Mouse (Mus musculus) liver, embryonic 12.5 days (tissue): ENCODE data around the gene Efr3b. TPM values are rescaled to one million over a fixed set of nuclear protein-coding genes. Genes with fewer than 3 reads are reported as not detected.

ENCODE experiments used
- ATAC-seq: fragments of 200-750 bp; cut with Nextera tagmentation; 2 replicates; pipeline ENCODE4 v1.8.0; 2017; ENCODE audit warnings: moderate number of reproducible peaks, mild to moderate bottlenecking, moderate library complexity
- H3K27ac ChIP-seq: fragments of 300-500 bp; sonication (generic); 2 replicates; pipeline ENCODE4 v1.5.1; 2016; ENCODE audit warnings: mild to moderate bottlenecking
- H3K27me3 ChIP-seq: fragments of 300-500 bp; sonication (generic); replicated peaks from 2 replicates; pipeline ENCODE4 v1.6.1; 2016; ENCODE audit warnings: mild to moderate bottlenecking, moderate library complexity
- H3K36me3 ChIP-seq: fragments of 300-500 bp; sonication (generic); 2 replicates; pipeline ENCODE4 v1.6.1; 2016; ENCODE audit warnings: mild to moderate bottlenecking, moderate library complexity
- H3K4me1 ChIP-seq: fragments of 300-500 bp; sonication (generic); 2 replicates; pipeline ENCODE4 v1.6.1; 2016
- H3K4me2 ChIP-seq: fragments of 300-500 bp; sonication (generic); 2 replicates; pipeline ENCODE4 v1.6.1; 2016; ENCODE audit warnings: mild to moderate bottlenecking, moderate library complexity
- H3K4me3 ChIP-seq: fragments of 300-500 bp; sonication (generic); 2 replicates; pipeline ENCODE4 v1.5.1; 2016; ENCODE audit warnings: mild to moderate bottlenecking, moderate library complexity
- H3K9ac ChIP-seq: fragments of 300-500 bp; sonication (generic); 2 replicates; pipeline ENCODE4 v1.6.1; 2016; ENCODE audit warnings: mild to moderate bottlenecking, moderate library complexity
- H3K9me3 ChIP-seq: fragments of 300-500 bp; sonication (generic); replicated peaks from 2 replicates; pipeline ENCODE4 v1.6.1; 2016; ENCODE audit warnings: mild to moderate bottlenecking, moderate library complexity
- WGBS: fragments of 180-500 bp; shearing (Covaris S2); methylation state at CpG from one replicate; pipeline ENCODE4 v1.1.7; 2016; ENCODE audit not compliant: insufficient replicate concordance; 5-methylcytosine and 5-hydroxymethylcytosine counted together
- polyA plus RNA-seq: library from polyadenylated mRNA; unstranded; fragments of >200 nt; fragmentation: Nextera tagmentation; extraction: Ambion mirVana; gene quantifications from 2 replicates; pipeline ENCODE4 v1.2.1, GENCODE M21; 2016

Efr3b gene
- polyA plus RNA-seq, 1 experiment from 2014 or later: 0.41 TPM

DNA sequence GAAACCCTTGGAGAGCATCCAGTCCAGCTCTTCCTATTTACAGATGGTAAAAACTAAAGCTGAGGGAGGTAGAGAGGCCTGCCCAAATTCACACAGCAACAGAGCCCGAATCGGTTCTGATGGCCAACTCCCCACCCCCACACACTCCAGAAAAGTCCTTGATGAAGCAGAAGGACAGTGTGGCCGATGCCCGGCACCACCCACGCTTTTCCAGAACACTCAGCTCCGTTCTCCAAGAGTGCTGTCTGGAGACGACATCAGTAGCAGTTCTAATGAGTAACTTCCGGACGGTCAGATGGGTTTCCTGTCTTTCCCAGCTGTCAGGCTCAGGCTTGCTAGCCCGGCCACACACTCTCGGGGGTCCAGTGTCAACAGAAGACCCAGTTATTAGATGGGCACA lies 10.2 kb downstream of the Efr3b start:
- Histone ChIP-seq H3K36me3 (no peaks in the 10 kb centered on the region), H3K27ac (no peak overlapping the region), H3K9me3 (no peaks in the 10 kb centered on the region), H3K4me3 (no peak overlapping the region), H3K4me2 (no peak overlapping the region), H3K4me1 (no peaks in the 10 kb centered on the region), H3K27me3 (0 out of 2 replicates have a peak, but pooled peaks cover 4% of the 10 kb centered on the region), H3K9ac (no peak overlapping the region)
- 55% methylated on average over 11 of the region's 11 CpGs for WGBS
- ATAC-seq: no peak

DNA sequence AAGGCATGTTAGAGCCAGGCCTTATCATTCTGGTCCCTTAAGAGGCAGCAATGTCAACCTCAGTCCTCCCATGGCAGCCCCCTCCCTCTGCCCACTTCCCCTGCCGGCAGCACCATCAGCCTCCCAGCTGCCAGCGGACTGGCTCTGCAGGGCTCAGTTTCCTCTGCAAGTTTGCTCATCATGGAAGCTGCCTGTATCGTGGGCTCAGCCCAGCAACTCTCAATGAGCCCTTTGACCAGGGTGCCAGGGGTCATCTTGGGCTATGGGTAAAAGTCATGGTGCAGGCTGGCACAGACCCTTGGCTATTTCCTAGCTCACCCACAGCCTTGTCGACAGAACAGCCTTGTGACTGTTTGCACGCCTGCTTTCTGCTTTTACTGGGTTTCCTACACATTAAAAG lies 14.4 kb downstream of the Efr3b start:
- H3K4me1 ChIP-seq: no peaks in the 10 kb centered on the region
- H3K9me3 ChIP-seq: no peaks in the 10 kb centered on the region
- no peaks in the 10 kb centered on the region for H3K36me3 ChIP-seq
- ATAC-seq: no peak
- no peak overlapping the region for H3K27ac ChIP-seq
- H3K4me3 ChIP-seq: no peak overlapping the region
- no peak overlapping the region for H3K4me2 ChIP-seq
- no peak overlapping the region for H3K9ac ChIP-seq
- H3K27me3 ChIP-seq: 0 out of 2 replicates have a peak, but pooled peaks cover 4% of the 10 kb centered on the region
- WGBS: 48% methylated on average over 5 of the region's 5 CpGs

DNA sequence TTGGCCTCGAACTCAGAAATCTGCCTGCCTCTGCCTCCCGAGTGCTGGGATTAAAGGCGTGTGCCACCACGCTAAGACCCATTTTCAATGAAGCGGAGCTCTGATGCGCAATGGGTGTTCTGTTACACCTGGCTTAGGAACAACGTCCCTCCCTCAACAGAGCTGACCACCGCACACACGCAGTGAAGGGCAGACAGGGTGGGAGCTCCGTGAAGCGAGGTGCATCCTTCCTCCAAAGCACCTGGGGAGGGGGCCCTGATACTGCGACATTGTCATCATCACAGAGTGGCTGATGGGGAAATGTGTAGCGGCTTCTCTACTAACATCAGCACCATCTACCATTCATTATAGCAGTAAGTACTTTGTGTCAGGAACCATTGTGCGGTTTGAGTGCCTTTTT lies 15.2 kb downstream of the Efr3b start:
- Histone ChIP-seq H3K27ac (no peak overlapping the region), H3K36me3 (no peaks in the 10 kb centered on the region), H3K4me2 (no peak overlapping the region), H3K4me3 (no peak overlapping the region), H3K4me1 (no peaks in the 10 kb centered on the region), H3K27me3 (0 out of 2 replicates have a peak, but pooled peaks cover 4% of the 10 kb centered on the region), H3K9ac (no peak overlapping the region), H3K9me3 (no peaks in the 10 kb centered on the region)
- ATAC-seq: no peak
- WGBS: 79% methylated on average over 14 of the region's 14 CpGs

DNA sequence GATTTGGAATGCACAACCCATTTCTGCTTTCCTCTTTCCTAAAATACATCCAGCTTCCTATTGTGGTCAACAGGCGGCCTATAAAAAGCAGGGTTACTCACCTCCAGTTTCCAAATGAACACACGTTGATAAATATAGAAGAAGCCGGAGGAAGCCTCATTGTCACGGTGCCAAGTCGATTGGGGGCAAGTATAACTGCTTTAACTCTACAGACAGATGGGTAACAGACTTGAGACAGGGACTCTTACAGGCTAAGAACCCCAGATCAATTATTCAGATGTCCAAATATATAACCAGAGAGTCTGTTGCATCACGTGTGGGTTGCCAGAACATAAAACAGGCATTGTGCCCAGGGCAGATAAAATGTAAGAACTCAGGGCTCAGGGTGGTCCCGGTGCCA lies 15.9 kb downstream of the Efr3b start:
- no peak for ATAC-seq

DNA sequence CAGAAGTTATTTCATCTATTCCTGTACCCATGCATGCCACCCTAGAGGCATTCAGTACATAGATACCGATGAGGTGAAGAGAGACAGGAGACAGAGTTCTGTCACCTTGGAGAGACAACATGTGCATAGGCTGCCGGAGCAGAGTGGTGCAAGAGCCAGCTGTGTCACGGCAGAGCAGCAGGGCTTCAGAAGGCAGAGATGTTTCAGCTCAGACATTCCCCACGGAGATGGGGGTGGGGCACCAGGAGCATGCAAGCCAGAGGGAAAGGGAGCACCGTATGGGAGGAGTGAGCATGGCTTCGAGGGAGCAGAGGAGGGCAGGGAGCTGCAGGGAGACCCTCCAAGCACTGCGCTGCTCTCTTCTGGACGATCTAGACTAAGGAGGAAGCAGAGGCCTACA lies 18.2 kb downstream of the Efr3b start:
- whole genome bisulfite sequencing: 47% methylated on average over 8 of the region's 8 CpGs
- ATAC-seq: no peak

More for the DNA sequence above, 15.9 kb downstream of the Efr3b start:
- no peaks in the 10 kb centered on the region for H3K4me1 ChIP-seq
- H3K4me3 ChIP-seq: no peak overlapping the region
- no peaks in the 10 kb centered on the region for H3K9me3 ChIP-seq
- no peaks in the 10 kb centered on the region for H3K36me3 ChIP-seq
- WGBS: 45% methylated on average over 7 of the region's 7 CpGs
- no peak overlapping the region for H3K9ac ChIP-seq
- no peak overlapping the region for H3K4me2 ChIP-seq
- H3K27me3 ChIP-seq: 0 out of 2 replicates have a peak, but pooled peaks cover 4% of the 10 kb centered on the region
- H3K27ac ChIP-seq: no peak overlapping the region

DNA sequence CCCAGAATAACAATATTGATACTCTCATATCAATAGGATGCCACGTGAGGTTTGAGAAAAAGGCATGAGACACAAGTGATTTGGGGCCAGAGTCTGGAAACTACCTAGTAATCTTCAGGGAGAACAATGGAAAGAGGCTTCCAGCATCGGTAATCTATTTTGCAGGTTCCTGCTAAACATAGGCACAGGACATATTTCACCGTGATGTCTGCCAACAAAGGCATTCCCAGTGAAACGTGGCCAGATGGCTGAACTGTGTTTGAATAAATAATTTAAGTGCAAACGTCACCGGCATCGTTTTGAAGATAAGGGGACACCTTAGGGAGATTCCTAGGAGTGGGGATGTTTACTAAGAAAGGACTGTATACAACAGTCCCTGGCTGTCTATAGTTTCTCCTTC lies 22.4 kb downstream of the Efr3b start:
- Histone ChIP-seq H3K27ac (no peak overlapping the region), H3K4me3 (no peak overlapping the region), H3K36me3 (no peaks in the 10 kb centered on the region), H3K27me3 (no peaks in the 10 kb centered on the region), H3K9ac (no peak overlapping the region), H3K9me3 (no peaks in the 10 kb centered on the region), H3K4me2 (no peak overlapping the region), H3K4me1 (no peaks in the 10 kb centered on the region)
- ATAC-seq: no peak
- WGBS: 49% methylated on average over 7 of the region's 7 CpGs

More for the DNA sequence above, 18.2 kb downstream of the Efr3b start:
- H3K27ac ChIP-seq: no peak overlapping the region
- H3K9me3 ChIP-seq: no peaks in the 10 kb centered on the region
- H3K27me3 ChIP-seq: 0 out of 2 replicates have a peak, but pooled peaks cover 4% of the 10 kb centered on the region
- H3K9ac ChIP-seq: no peak overlapping the region
- no peak overlapping the region for H3K4me2 ChIP-seq
- no peaks in the 10 kb centered on the region for H3K4me1 ChIP-seq
- no peak overlapping the region for H3K4me3 ChIP-seq
- no peaks in the 10 kb centered on the region for H3K36me3 ChIP-seq

DNA sequence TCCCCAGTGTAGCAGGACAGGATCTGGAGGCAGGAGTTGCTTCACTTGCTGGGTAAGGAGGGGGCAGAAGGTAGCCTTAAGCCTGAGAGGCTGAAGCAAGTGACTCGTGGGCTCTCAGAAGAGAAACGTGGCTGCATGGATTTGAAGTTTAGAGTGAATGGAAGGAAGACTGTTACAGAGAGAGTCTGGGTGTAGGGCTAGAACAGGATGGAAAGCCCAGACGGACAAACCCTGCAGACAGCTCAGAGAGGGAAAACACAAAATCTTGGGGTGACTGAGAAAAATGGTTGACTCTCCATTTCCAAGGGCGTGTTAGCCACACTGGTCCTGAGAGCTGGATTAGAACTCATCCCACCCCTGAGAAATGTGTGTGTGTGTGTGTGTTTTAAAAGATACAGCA lies 23.0 kb downstream of the Efr3b start:
- Histone ChIP-seq H3K9me3 (no peaks in the 10 kb centered on the region), H3K9ac (no peak overlapping the region), H3K4me2 (no peak overlapping the region), H3K36me3 (no peaks in the 10 kb centered on the region), H3K4me1 (no peaks in the 10 kb centered on the region), H3K4me3 (no peak overlapping the region), H3K27ac (no peak overlapping the region), H3K27me3 (no peaks in the 10 kb centered on the region)
- ATAC-seq: no peak
- WGBS: 53% methylated on average over 4 of the region's 4 CpGs

DNA sequence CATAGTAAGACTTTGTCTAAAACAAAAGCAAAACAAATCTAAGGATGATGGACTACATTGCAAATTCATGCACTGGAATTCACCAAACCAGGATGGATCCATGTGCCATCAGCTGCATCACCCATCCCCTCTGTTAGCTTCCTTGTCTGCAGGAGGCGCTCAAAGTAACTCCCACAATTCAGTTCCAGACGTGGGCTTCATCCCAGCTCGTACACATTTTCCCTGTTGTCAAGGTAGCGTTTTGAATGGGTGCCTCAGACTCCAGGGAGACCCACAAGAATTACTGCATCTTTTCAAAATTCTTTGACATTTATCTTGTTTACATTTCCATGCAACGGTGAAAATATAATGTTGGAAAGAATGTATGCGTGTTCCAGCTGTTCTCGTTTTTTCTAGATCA lies 23.5 kb downstream of the Efr3b start:
- H3K4me3 ChIP-seq: no peak overlapping the region
- WGBS: 56% methylated on average over 7 of the region's 7 CpGs
- no peak overlapping the region for H3K27ac ChIP-seq
- H3K36me3 ChIP-seq: no peaks in the 10 kb centered on the region
- no peak overlapping the region for H3K9ac ChIP-seq
- H3K9me3 ChIP-seq: no peaks in the 10 kb centered on the region
- ATAC-seq: no peak
- no peaks in the 10 kb centered on the region for H3K4me1 ChIP-seq
- H3K4me2 ChIP-seq: no peak overlapping the region
- no peaks in the 10 kb centered on the region for H3K27me3 ChIP-seq

DNA sequence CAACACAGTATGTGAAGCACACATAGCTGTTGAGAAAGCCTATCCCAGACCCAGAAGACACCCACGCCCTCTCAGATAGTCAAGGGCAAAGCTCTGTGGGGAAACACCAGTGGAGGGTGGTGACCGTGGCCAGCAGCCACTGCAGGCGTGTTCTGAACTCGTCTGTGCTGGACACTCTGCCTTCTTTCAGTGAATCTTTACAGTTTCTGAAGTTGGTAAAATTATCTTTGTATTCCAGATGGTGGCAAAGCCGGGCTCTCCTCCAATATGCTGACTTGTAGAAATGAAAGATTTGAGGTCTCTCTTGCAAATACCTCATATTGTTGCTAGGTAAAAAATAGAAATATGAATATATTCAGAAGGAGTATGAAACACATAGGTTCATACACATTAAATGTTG lies 27.0 kb downstream of the Efr3b start:
- ATAC-seq: no peak
- Histone ChIP-seq H3K4me1 (no peaks in the 10 kb centered on the region), H3K4me3 (no peak overlapping the region), H3K9ac (no peak overlapping the region), H3K9me3 (no peaks in the 10 kb centered on the region), H3K27me3 (no peaks in the 10 kb centered on the region), H3K36me3 (no peaks in the 10 kb centered on the region), H3K4me2 (no peak overlapping the region), H3K27ac (no peak overlapping the region)
- WGBS: 59% methylated on average over 5 of the region's 5 CpGs

DNA sequence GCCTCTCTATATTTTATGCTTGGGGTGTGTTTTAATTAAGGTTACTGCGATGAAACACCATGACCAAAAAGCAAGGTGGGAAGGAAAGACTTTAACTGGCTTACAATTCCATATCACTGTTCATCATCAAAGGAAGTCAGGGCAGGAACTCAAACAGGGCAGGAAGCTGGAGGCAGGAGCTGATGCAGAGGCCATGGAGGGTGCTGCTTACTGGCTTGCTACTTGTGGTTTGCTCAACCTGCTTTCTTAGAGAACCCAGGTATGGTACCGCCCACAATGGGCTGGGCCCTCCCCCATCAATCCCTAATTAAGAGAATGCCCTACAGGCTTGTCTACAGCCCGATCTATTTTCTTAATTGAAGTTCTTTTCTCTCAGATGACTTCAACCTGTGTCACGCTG lies 27.4 kb downstream of the Efr3b start:
- Histone ChIP-seq H3K9ac (no peak overlapping the region), H3K4me2 (no peak overlapping the region), H3K27me3 (no peaks in the 10 kb centered on the region), H3K4me3 (no peak overlapping the region), H3K4me1 (no peaks in the 10 kb centered on the region), H3K27ac (no peak overlapping the region), H3K9me3 (no peaks in the 10 kb centered on the region), H3K36me3 (no peaks in the 10 kb centered on the region)
- 66% methylated on average over 4 of the region's 4 CpGs for WGBS
- ATAC-seq: no peak

DNA sequence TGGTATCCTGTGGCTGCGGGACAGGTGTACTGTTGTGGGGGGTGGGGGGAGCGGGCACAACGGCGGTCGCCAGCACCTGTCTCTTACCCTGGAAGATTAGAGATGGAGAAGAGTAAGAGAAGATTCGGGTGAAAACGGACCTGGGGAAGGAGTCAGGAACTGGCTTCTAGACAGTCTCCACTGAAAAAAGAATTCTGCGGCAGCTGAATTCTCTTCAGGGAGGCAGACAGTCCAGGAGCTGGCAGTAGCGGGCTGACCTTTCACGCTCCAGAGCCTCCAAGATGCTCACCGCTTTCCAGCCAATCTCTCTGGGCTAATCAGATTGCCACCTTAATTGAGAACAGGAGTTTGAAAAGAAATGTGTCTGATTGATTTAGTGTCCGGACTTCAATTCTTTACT lies 30.0 kb downstream of the Efr3b start:
- H3K36me3 ChIP-seq: no peaks in the 10 kb centered on the region
- H3K4me1 ChIP-seq: no peaks in the 10 kb centered on the region
- no peaks in the 10 kb centered on the region for H3K27me3 ChIP-seq
- H3K9me3 ChIP-seq: no peaks in the 10 kb centered on the region
- no peak overlapping the region for H3K4me3 ChIP-seq
- H3K9ac ChIP-seq: no peak overlapping the region
- no peak overlapping the region for H3K27ac ChIP-seq
- no peak for ATAC-seq
- H3K4me2 ChIP-seq: no peak overlapping the region
- 69% methylated on average over 12 of the region's 12 CpGs for WGBS

DNA sequence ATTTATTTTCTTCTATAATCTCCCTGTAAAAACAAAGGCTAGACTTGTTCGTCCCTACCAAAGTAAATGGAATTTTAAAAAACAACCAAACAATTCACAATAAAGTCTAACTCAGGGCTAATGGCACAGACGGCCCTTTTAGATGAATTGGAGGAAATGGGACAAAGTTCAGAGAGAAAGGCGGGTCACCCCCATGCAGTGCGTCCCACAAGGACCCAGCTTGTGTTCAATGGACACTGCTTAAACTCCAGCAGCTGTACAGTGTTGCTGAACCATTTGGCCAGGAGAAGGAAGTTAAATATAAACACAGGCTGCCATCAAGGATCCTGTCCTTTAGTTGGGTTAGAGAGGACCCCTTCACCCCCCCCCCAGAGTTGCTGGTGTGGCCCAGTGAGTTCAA lies 30.9 kb downstream of the Efr3b start:
- H3K36me3 ChIP-seq: no peaks in the 10 kb centered on the region
- no peaks in the 10 kb centered on the region for H3K9me3 ChIP-seq
- ATAC-seq: no peak
- H3K27ac ChIP-seq: no peak overlapping the region
- no peaks in the 10 kb centered on the region for H3K27me3 ChIP-seq
- H3K4me2 ChIP-seq: no peak overlapping the region
- H3K4me3 ChIP-seq: no peak overlapping the region
- no peaks in the 10 kb centered on the region for H3K4me1 ChIP-seq
- H3K9ac ChIP-seq: no peak overlapping the region
- 48% methylated on average over 4 of the region's 4 CpGs for WGBS

DNA sequence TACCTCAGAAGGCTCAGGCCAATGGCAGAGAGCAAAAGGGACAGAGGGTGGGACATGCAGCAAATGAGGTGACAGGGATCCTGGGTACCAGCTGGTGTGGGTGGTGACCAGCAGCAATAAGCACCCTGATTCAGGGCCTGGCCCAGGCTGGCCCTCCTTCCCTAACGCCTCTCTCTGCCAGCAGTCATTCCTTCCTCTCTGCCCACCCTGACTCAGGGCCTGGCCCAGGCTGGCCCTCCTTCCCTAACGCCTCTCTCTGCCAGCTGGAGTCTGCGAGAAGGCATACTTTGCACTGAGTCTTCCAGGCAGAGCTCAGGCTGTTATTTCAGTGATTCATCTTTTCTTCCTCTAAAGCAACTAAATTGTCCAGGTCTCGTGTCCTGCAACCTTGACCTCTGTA lies 31.5 kb downstream of the Efr3b start:
- H3K27ac ChIP-seq: no peak overlapping the region
- no peak for ATAC-seq
- 60% methylated on average over 4 of the region's 4 CpGs for WGBS

More for the DNA sequence above, 31.5 kb downstream of the Efr3b start:
- Histone ChIP-seq H3K9me3 (no peaks in the 10 kb centered on the region), H3K36me3 (no peaks in the 10 kb centered on the region), H3K4me2 (no peak overlapping the region), H3K9ac (no peak overlapping the region), H3K4me3 (no peak overlapping the region), H3K4me1 (no peaks in the 10 kb centered on the region), H3K27me3 (no peaks in the 10 kb centered on the region)
